Mouse (Mus musculus) central nervous system, embryonic 11.5 days (tissue): Measurements from ENCODE around the gene Ehd3. TPM values are rescaled to one million over a fixed set of nuclear protein-coding genes. Genes with fewer than 3 reads are reported as not detected.

ENCODE experiments used
- polyA plus RNA-seq: library from polyadenylated mRNA; depleted of rRNA; stranded (reverse); fragments of >200 nt; gene quantifications from 2 replicates; pipeline ENCODE4 v1.2.3, GENCODE M21; 2012; rRNA removed

Ehd3 gene
- polyA plus RNA-seq: 6.8 and 7.4 TPM in 2 replicates

GRCm38 (mm10) chr17:73803521-73804184 is at the start of gene Ehd3:
Gene Ehd3 (plus strand): TSS chr17:73804134.

Other genes starting within 250 kb of the Ehd3 start
- gene Galnt14, start 93.7 kb upstream of the Ehd3 start, polyA plus RNA-seq: 7.2 and 7.4 TPM in 2 replicates
- 0.14 and 0.26 TPM in 2 replicates for gene Xdh, start 146.1 kb downstream of the Ehd3 start, polyA plus RNA-seq
- 0.07 and 0.97 TPM in 2 replicates for gene Srd5a2, start 243.8 kb downstream of the Ehd3 start, polyA plus RNA-seq